Mouse (Mus musculus) myocyte (in vitro differentiated cells): ENCODE data around the gene Rps15a. TPM values are rescaled to one million over a fixed set of nuclear protein-coding genes. Genes with fewer than 3 reads are reported as not detected.

Source experiments
- H3K27me3 ChIP-seq: one replicate; pipeline ENCODE4 v1.6.1; 2011; ENCODE audit not compliant: control insufficient read depth, insufficient read depth, insufficient read length
- H3K36me3 ChIP-seq: one replicate; pipeline ENCODE4 v1.6.1; 2011; ENCODE audit not compliant: control insufficient read depth, insufficient read depth
- H3K4me2 ChIP-seq: one replicate; pipeline ENCODE4 v1.6.1; 2011; ENCODE audit warnings: low read depth, control low read depth
- H3K4me3 ChIP-seq: one replicate; pipeline ENCODE4 v1.5.1; 2011; ENCODE audit warnings: mild to moderate bottlenecking, control low read depth, moderate library complexity
- H3K79me2 ChIP-seq: one replicate; pipeline ENCODE4 v1.6.1; 2011; ENCODE audit not compliant: control insufficient read depth, insufficient read depth
- H3ac ChIP-seq: one replicate; pipeline ENCODE4 v1.6.1; 2011; ENCODE audit not compliant: control insufficient read depth, insufficient read length
- CEBPB ChIP-seq: IDR thresholded peaks from 2 replicates; pipeline ENCODE4 v1.6.1; 2011; ENCODE audit warnings: mild to moderate bottlenecking, moderate library complexity; ENCODE audit not compliant: poor library complexity, insufficient read depth, severe bottlenecking
- E2F4 ChIP-seq: IDR thresholded peaks from one replicate; pipeline ENCODE4 v1.6.1; 2011; ENCODE audit warnings: mild to moderate bottlenecking, control low read depth, moderate library complexity; ENCODE audit not compliant: insufficient read depth
- MAX ChIP-seq: IDR thresholded peaks from one replicate; pipeline ENCODE4 v1.6.1; 2011; ENCODE audit warnings: low read depth, mild to moderate bottlenecking, control low read depth
- MYOD1 ChIP-seq, 3 experiments: IDR thresholded peaks; one replicate each; pipeline ENCODE4 v1.6.1; 2011; ENCODE audit warnings: control low read depth in 2 of 3, low read depth in 2 of 3, mild to moderate bottlenecking in 2 of 3, moderate library complexity in 1 of 3; ENCODE audit not compliant: insufficient read length in 2 of 3, control insufficient read depth in 1 of 3
- MYOG ChIP-seq, 3 experiments: IDR thresholded peaks; one replicate each; pipeline ENCODE4 v1.6.1; 2011; ENCODE audit warnings: control low read depth in 2 of 3, low read depth in 2 of 3, mild to moderate bottlenecking in 2 of 3; ENCODE audit not compliant: insufficient read length in 2 of 3, control insufficient read depth in 1 of 3, insufficient read depth in 1 of 3
- POLR2A ChIP-seq: IDR thresholded peaks from one replicate; pipeline ENCODE4 v1.6.1; 2011; ENCODE audit warnings: low read depth, mild to moderate bottlenecking, control low read depth, moderate library complexity; ENCODE audit not compliant: insufficient read length
- POLR2AphosphoS2 ChIP-seq: IDR thresholded peaks from one replicate; pipeline ENCODE4 v1.6.1; 2011; ENCODE audit warnings: low read depth, control low read depth; ENCODE audit not compliant: insufficient read length
- REST ChIP-seq: IDR thresholded peaks from one replicate; pipeline ENCODE4 v1.6.1; 2011; ENCODE audit warnings: mild to moderate bottlenecking, control low read depth, moderate library complexity; ENCODE audit not compliant: insufficient read depth, insufficient read length
- SRF ChIP-seq: IDR thresholded peaks from one replicate; pipeline ENCODE4 v1.6.1; 2011; ENCODE audit warnings: low read depth; ENCODE audit not compliant: control insufficient read depth, insufficient read length
- TCF12 ChIP-seq: IDR thresholded peaks from one replicate; pipeline ENCODE4 v1.6.1; 2011; ENCODE audit warnings: mild to moderate bottlenecking, control low read depth; ENCODE audit not compliant: poor library complexity, insufficient read depth, severe bottlenecking
- TCF3 ChIP-seq: IDR thresholded peaks from one replicate; pipeline ENCODE4 v1.6.1; 2011; ENCODE audit warnings: low read depth, control low read depth; ENCODE audit not compliant: insufficient read length
- USF1 ChIP-seq: IDR thresholded peaks from one replicate; pipeline ENCODE4 v1.6.1; 2011; ENCODE audit warnings: low read depth, mild to moderate bottlenecking, control low read depth, moderate library complexity
- polyA plus RNA-seq: library from polyadenylated mRNA; unstranded; fragments of >200 nt; fragmentation: generic; extraction: Trizol; gene quantifications from one replicate; pipeline ENCODE4 v1.2.1, GENCODE M21; 2012; ENCODE audit warnings: missing spikeins

The Rps15a gene
- polyA plus RNA-seq, 1 experiment, result 1,920 TPM

- TF ChIP-seq POLR2AphosphoS2 (no peak), MYOD1 (IDR thresholded peaks at IDR 0.05; ENCODE audit: control insufficient read depth in 1 of 3, insufficient read length in 2 of 3, low read depth in 2 of 3) (no peak), TCF3 (no peak), REST (no peak), TCF12 (no peak), MYOG (IDR thresholded peaks at IDR 0.05; ENCODE audit: control insufficient read depth in 1 of 3, insufficient read depth in 1 of 3, insufficient read length in 2 of 3, low read depth in 2 of 3) (no peak), MAX (no peak), E2F4 (no peak), SRF (no peak), USF1 (no peak), CEBPB (no peak), POLR2A (no peak)
- Histone ChIP-seq H3K4me2 (no peak overlapping the region), H3K27me3 (no peaks in the 10 kb centered on the region), H3K4me3 (peak overlapping the region; percentile 99), H3ac (peak overlapping the region; percentile 65), H3K79me2 (peaks cover 39% of the 10 kb centered on the region), H3K36me3 (peaks cover 56% of the 10 kb centered on the region)
Observed at GRCm38 (mm10) chr7:118116787-118117538, 975 bp upstream of the Rps15a start.

DNA sequence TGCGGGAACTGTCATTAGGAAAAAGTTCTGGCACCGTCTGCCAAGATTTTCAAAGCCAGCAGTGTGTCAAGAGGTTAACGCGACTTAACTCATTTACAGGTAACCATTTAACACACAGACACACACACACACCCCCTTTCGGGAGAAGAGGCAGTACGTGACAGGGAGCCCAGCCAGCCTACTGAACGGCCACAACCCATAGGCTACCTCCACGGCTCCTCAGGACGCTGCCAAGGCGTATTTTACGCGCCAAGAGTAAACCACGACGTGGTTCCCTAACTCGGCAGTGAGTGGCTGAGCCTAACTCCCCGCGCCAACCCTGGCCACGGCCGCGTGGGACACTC lies 483 bp downstream of the Rps15a start:
- Histone ChIP-seq H3K4me2 (peak overlapping the region; percentile 96), H3K4me3 (peak overlapping the region; percentile 99), H3K27me3 (no peaks in the 10 kb centered on the region), H3ac (peak overlapping the region; percentile 65), H3K36me3 (peaks cover 61% of the 10 kb centered on the region), H3K79me2 (peaks cover 54% of the 10 kb centered on the region)
- TF ChIP-seq SRF (no peak), TCF3 (no peak), MYOG (IDR thresholded peaks at IDR 0.05; ENCODE audit: control insufficient read depth in 1 of 3, insufficient read depth in 1 of 3, insufficient read length in 2 of 3, low read depth in 2 of 3) (no peak), REST (no peak), MYOD1 (IDR thresholded peaks at IDR 0.05; ENCODE audit: control insufficient read depth in 1 of 3, insufficient read length in 2 of 3, low read depth in 2 of 3) (no peak)

DNA sequence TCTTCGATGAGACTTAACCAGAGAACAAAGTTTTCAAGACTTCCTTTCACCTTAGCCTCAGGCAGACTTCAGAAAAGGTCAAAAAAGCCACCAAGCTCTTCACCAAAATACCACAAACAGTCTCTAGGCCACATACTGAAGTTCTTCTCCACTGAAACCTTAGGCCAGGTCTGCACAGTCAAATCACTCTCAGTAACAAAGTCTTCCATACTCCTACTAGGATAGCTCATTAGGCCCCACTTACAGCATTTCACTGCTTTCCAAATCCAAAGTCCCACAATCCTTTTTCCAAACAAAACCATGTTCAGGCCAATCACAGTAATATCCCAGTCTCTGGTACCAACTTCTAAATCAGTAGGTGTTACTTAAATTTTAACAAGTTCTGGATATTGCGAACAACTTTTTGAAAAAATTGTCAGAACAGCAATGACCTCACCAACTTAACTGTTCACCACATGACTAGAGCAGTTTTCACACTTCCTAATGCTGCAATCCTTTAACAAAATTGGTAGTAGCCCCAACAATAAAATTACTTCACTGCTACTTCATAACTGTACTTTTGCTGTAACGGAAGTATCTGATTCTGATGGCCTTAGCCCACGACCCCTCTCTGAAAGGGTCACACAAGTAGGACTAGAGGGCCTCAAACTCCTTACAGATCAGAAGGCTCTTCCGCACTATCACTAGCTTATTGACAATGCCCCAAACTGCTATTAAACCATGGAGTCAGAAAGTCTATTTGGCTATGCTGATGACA lies 2.3 kb downstream of the Rps15a start:
- TF ChIP-seq TCF12 (no peak), POLR2AphosphoS2 (no peak), MAX (no peak), E2F4 (no peak), MYOG (IDR thresholded peaks at IDR 0.05; ENCODE audit: control insufficient read depth in 1 of 3, insufficient read depth in 1 of 3, insufficient read length in 2 of 3, low read depth in 2 of 3) (no peak), SRF (no peak), REST (no peak), USF1 (no peak), TCF3 (no peak), POLR2A (no peak), MYOD1 (IDR thresholded peaks at IDR 0.05; ENCODE audit: control insufficient read depth in 1 of 3, insufficient read length in 2 of 3, low read depth in 2 of 3) (no peak), CEBPB (no peak)
- Histone ChIP-seq H3ac (no peak overlapping the region), H3K4me3 (peak overlapping the region; percentile 99), H3K79me2 (peaks cover 58% of the 10 kb centered on the region), H3K27me3 (no peaks in the 10 kb centered on the region), H3K36me3 (peaks cover 60% of the 10 kb centered on the region), H3K4me2 (peak overlapping the region; percentile 96)

GRCm38 (mm10) chr7:118111128-118111527 lies 4.9 kb downstream of the Rps15a start:
- H3ac ChIP-seq, result no peak overlapping the region
- H3K4me2 ChIP-seq, result peak overlapping the region; percentile 18
- no peak for TF ChIP-seq MYOG (IDR thresholded peaks at IDR 0.05; ENCODE audit: control insufficient read depth in 1 of 3, insufficient read depth in 1 of 3, insufficient read length in 2 of 3, low read depth in 2 of 3)
- no peak for TF ChIP-seq MYOD1 (IDR thresholded peaks at IDR 0.05; ENCODE audit: control insufficient read depth in 1 of 3, insufficient read length in 2 of 3, low read depth in 2 of 3)
- TF ChIP-seq POLR2A, result no peak
- no peak for TF ChIP-seq POLR2AphosphoS2
- no peak for TF ChIP-seq TCF12
- TF ChIP-seq REST, result no peak
- no peak for TF ChIP-seq SRF
- TF ChIP-seq CEBPB, result no peak
- TF ChIP-seq MAX, result no peak
- no peak for TF ChIP-seq E2F4
- TF ChIP-seq TCF3, result no peak
- no peak for TF ChIP-seq USF1
- peaks cover 80% of the 10 kb centered on the region for H3K36me3 ChIP-seq
- no peak overlapping the region for H3K4me3 ChIP-seq
- no peaks in the 10 kb centered on the region for H3K27me3 ChIP-seq
- H3K79me2 ChIP-seq, result peaks cover 58% of the 10 kb centered on the region
